Mouse (Mus musculus): ENCODE measurements around the gene 4921501E09Rik. TPM values are rescaled to one million over a fixed set of nuclear protein-coding genes. Genes with fewer than 3 reads are reported as not detected.
"Not testable (repeated sequence)": the region's sequence is repeated elsewhere in the genome, so short reads cannot be mapped to it uniquely, and the experiment has no call there.

Gene 4921501E09Rik
- polyA plus RNA-seq, 1 experiment from 2014 or later, result not detected

- Histone ChIP-seq H3K27me3 (replicated peaks; ENCODE audit: control insufficient read depth, insufficient read depth, low read length) (no peaks in the 10 kb centered on the region), H3K36me3 (ENCODE audit: control insufficient read depth, insufficient read depth, low read length) (no peaks in the 10 kb centered on the region), H3K4me2 (ENCODE audit: low read length) (peak overlapping the region; percentile 74), H3K9me3 (ENCODE audit: control insufficient read depth, low read length) (peaks cover 3% of the 10 kb centered on the region; the same call in 1 of the 2 replicates), H3K4me1 (ENCODE audit: control insufficient read depth, insufficient read depth, low read depth, low read length) (peaks cover 5% of the 10 kb centered on the region; the same call in 1 of the 2 replicates), H3K4me3 (ENCODE audit: low read length) (peak overlapping the region; percentile 66), H3K27ac (ENCODE audit: low read depth, low read length) (no peak overlapping the region), H3K9ac (ENCODE audit: low read depth, low read length) (peak overlapping the region; percentile 89)
- no peak for ATAC-seq
- 10% methylated on average over 10 of the region's 10 CpGs for WGBS
Observed at GRCm38 (mm10) chr17:33032376-33032775, 35.5 kb downstream of the 4921501E09Rik start.

GRCm38 (mm10) chr17:33020434-33020833, 47.4 kb downstream of the 4921501E09Rik start:
- peaks cover 55% of the 10 kb centered on the region for H3K9me3 ChIP-seq (ENCODE audit: control insufficient read depth, low read length)
- not testable (repeated sequence) for H3K9ac ChIP-seq (ENCODE audit: low read depth, low read length); ATAC-seq; H3K27ac ChIP-seq (ENCODE audit: low read depth, low read length); H3K27me3 ChIP-seq (replicated peaks; ENCODE audit: control insufficient read depth, insufficient read depth, low read length); H3K4me2 ChIP-seq (ENCODE audit: low read length); H3K4me3 ChIP-seq (ENCODE audit: low read length); H3K4me1 ChIP-seq (ENCODE audit: control insufficient read depth, insufficient read depth, low read depth, low read length)
- peaks cover 70% of the 10 kb centered on the region for H3K36me3 ChIP-seq (ENCODE audit: control insufficient read depth, insufficient read depth, low read length)

Other genes with a start within 250 kb of the 4921501E09Rik start
- gene Zfp799, start 237.8 kb downstream of the 4921501E09Rik start, polyA plus RNA-seq (2015; fragmentation: Nextera tagmentation; extraction: Ambion mirVana), result 13.2 and 17.8 TPM in 2 replicates
- 8.2 and 9.2 TPM in 2 replicates for gene Zfp870, start 176.4 kb downstream of the 4921501E09Rik start, polyA plus RNA-seq (2015; fragmentation: Nextera tagmentation; extraction: Ambion mirVana)
- not detected in 2 replicates for gene Cyp4f14, start 150.7 kb downstream of the 4921501E09Rik start, polyA plus RNA-seq (2015; fragmentation: Nextera tagmentation; extraction: Ambion mirVana)
- 8.8 and 9.6 TPM in 2 replicates for gene Cyp4f13, start 120.7 kb downstream of the 4921501E09Rik start, polyA plus RNA-seq (2015; fragmentation: Nextera tagmentation; extraction: Ambion mirVana)
- gene Zfp472, start 102.2 kb downstream of the 4921501E09Rik start, polyA plus RNA-seq (2015; fragmentation: Nextera tagmentation; extraction: Ambion mirVana), result 6.5 and 6.9 TPM in 2 replicates
- 18.6 and 19.4 TPM in 2 replicates for gene Zfp952, start 74.9 kb downstream of the 4921501E09Rik start, polyA plus RNA-seq (2015; fragmentation: Nextera tagmentation; extraction: Ambion mirVana)
- gene Zfp763, start 34.7 kb downstream of the 4921501E09Rik start, polyA plus RNA-seq (2015; fragmentation: Nextera tagmentation; extraction: Ambion mirVana), result 24.8 and 26.6 TPM in 2 replicates
- gene Zfp563, start 21.3 kb upstream of the 4921501E09Rik start, polyA plus RNA-seq (2015; fragmentation: Nextera tagmentation; extraction: Ambion mirVana), result 19.7 and 20.1 TPM in 2 replicates
- 0.42 and 0.43 TPM in 2 replicates for gene Morc2b, start 71.6 kb upstream of the 4921501E09Rik start, polyA plus RNA-seq (2015; fragmentation: Nextera tagmentation; extraction: Ambion mirVana)
- gene Olfr55, start 100.4 kb upstream of the 4921501E09Rik start, polyA plus RNA-seq (2015; fragmentation: Nextera tagmentation; extraction: Ambion mirVana), result 0.04 and 0.05 TPM in 2 replicates
- not detected in 2 replicates for gene Olfr239, start 123.2 kb upstream of the 4921501E09Rik start, polyA plus RNA-seq (2015; fragmentation: Nextera tagmentation; extraction: Ambion mirVana)
- 0.04 and 0.05 TPM in 2 replicates for gene Olfr1564, start 153.6 kb upstream of the 4921501E09Rik start, polyA plus RNA-seq (2015; fragmentation: Nextera tagmentation; extraction: Ambion mirVana)
- gene Zfp955a, start 187.1 kb upstream of the 4921501E09Rik start, polyA plus RNA-seq (2015; fragmentation: Nextera tagmentation; extraction: Ambion mirVana), result 24.7 and 24.9 TPM in 2 replicates
- 0.04 TPM in 1 of 2 replicates, not detected in the other for gene Olfr63, start 196.6 kb upstream of the 4921501E09Rik start, polyA plus RNA-seq (2015; fragmentation: Nextera tagmentation; extraction: Ambion mirVana)
- 21.4 and 23.1 TPM in 2 replicates for gene Zfp955b, start 221.5 kb upstream of the 4921501E09Rik start, polyA plus RNA-seq (2015; fragmentation: Nextera tagmentation; extraction: Ambion mirVana)

Data from hindbrain, embryonic 16.5 days (tissue).